Mouse (Mus musculus): ENCODE measurements around the gene Lmo4. TPM values are rescaled to one million over a fixed set of nuclear protein-coding genes. Genes with fewer than 3 reads are reported as not detected.

Gene Lmo4
- 39.8 and 42.0 TPM in 2 replicates for polyA plus RNA-seq (2012; rRNA removed)

GRCm38 (mm10) chr3:144204413-144205311 lies at the start of gene Lmo4:
Lmo4 (minus strand) TSS chr3:144205220.

All from colon, adult 2 months (tissue).